Mouse (Mus musculus) forebrain, embryonic 12.5 days (tissue): Measurements from ENCODE around the gene Trio. TPM values are rescaled to one million over a fixed set of nuclear protein-coding genes. Genes with fewer than 3 reads are reported as not detected.

ENCODE experiments used
- ATAC-seq: fragments of 200-750 bp; cut with Nextera tagmentation; 2 replicates; pipeline ENCODE4 v1.8.0; 2017; ENCODE audit warnings: moderate TSS enrichment; ENCODE audit not compliant: low FRiP score
- H3K27ac ChIP-seq: fragments of 300-500 bp; sonication (generic); 2 replicates; pipeline ENCODE4 v1.5.1; 2016; ENCODE audit warnings: mild to moderate bottlenecking
- H3K27me3 ChIP-seq: fragments of 300-500 bp; sonication (generic); 2 replicates; pipeline ENCODE4 v1.6.1; 2016; ENCODE audit warnings: mild to moderate bottlenecking
- H3K36me3 ChIP-seq: fragments of 300-500 bp; sonication (generic); replicated peaks from 2 replicates; pipeline ENCODE4 v1.6.1; 2016; ENCODE audit warnings: mild to moderate bottlenecking
- H3K4me1 ChIP-seq: fragments of 300-500 bp; sonication (generic); 2 replicates; pipeline ENCODE4 v1.6.1; 2016
- H3K4me2 ChIP-seq: fragments of 300-500 bp; sonication (generic); 2 replicates; pipeline ENCODE4 v1.6.1; 2016; ENCODE audit warnings: mild to moderate bottlenecking, moderate library complexity
- H3K4me3 ChIP-seq: fragments of 300-500 bp; sonication (generic); replicated peaks from 2 replicates; pipeline ENCODE4 v1.5.1; 2016; ENCODE audit warnings: mild to moderate bottlenecking
- H3K9ac ChIP-seq: fragments of 300-500 bp; sonication (generic); 2 replicates; pipeline ENCODE4 v1.6.1; 2016; ENCODE audit warnings: mild to moderate bottlenecking
- H3K9me3 ChIP-seq: fragments of 300-500 bp; sonication (generic); 2 replicates; pipeline ENCODE4 v1.6.1; 2016
- WGBS: fragments of 180-500 bp; shearing (Covaris S2); methylation state at CpG from one replicate; pipeline ENCODE4 v1.1.7; 2016; 5-methylcytosine and 5-hydroxymethylcytosine counted together
- polyA plus RNA-seq: library from polyadenylated mRNA; unstranded; fragments of >200 nt; fragmentation: Nextera tagmentation; extraction: Ambion mirVana; gene quantifications from 2 replicates; pipeline ENCODE4 v1.2.1, GENCODE M21; 2016

Gene Trio
- polyA plus RNA-seq, 1 experiment from 2014 or later, result 46.1 TPM

GRCm38 (mm10) chr15:27806219-27806618, 219.4 kb downstream of the Trio start:
- peaks cover 40% of the 10 kb centered on the region for H3K4me1 ChIP-seq

DNA sequence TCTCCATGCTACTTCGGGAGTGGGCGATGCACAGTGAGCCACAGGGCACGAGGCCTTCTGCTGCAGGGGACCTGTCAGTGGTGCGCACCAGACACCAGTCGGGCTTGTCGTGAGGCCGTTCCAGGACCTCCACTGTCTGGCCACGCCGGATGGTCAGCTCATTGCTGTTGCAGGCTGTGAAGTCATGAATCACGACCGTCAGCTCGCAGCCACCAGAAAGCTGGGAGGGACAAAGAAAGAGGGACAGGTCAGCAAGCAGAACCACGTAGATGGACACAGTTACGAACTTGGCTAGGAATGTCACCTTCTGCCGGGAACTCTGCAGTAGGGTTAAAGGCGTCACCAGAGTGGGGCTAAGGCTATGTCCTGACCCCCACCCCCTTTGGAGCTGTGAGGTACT, 220.0 kb downstream of the Trio start:
- no peaks in the 10 kb centered on the region for H3K9me3 ChIP-seq
- H3K4me1 ChIP-seq, result peaks cover 39% of the 10 kb centered on the region
- no peak overlapping the region for H3K27ac ChIP-seq
- H3K36me3 ChIP-seq, result peaks cover 37% of the 10 kb centered on the region
- WGBS, result 95% methylated on average over 16 of the region's 16 CpGs
- no peak overlapping the region for H3K9ac ChIP-seq
- no peak overlapping the region for H3K4me3 ChIP-seq
- no peak for ATAC-seq
- H3K4me2 ChIP-seq, result no peak overlapping the region
- H3K27me3 ChIP-seq, result no peaks in the 10 kb centered on the region

More at GRCm38 (mm10) chr15:27806219-27806618, 219.4 kb downstream of the Trio start:
- H3K27me3 ChIP-seq, result no peaks in the 10 kb centered on the region
- H3K9ac ChIP-seq, result no peak overlapping the region
- peak; percentile 27; the same call in 1 of the 2 replicates for ATAC-seq
- 71% methylated on average over 10 of the region's 10 CpGs for WGBS
- peaks cover 37% of the 10 kb centered on the region for H3K36me3 ChIP-seq
- H3K27ac ChIP-seq, result no peak overlapping the region
- H3K4me2 ChIP-seq, result no peak overlapping the region
- no peak overlapping the region for H3K4me3 ChIP-seq
- no peaks in the 10 kb centered on the region for H3K9me3 ChIP-seq

- H3K9ac ChIP-seq, result no peak overlapping the region
- H3K9me3 ChIP-seq, result no peaks in the 10 kb centered on the region
- no peak overlapping the region for H3K4me2 ChIP-seq
- H3K27ac ChIP-seq, result peak overlapping the region; percentile 58; the same call in 1 of the 2 replicates
- 87% methylated on average over 14 of the region's 14 CpGs for WGBS
- ATAC-seq, result no peak
- no peaks in the 10 kb centered on the region for H3K27me3 ChIP-seq
- peaks cover 36% of the 10 kb centered on the region for H3K4me1 ChIP-seq
- H3K4me3 ChIP-seq, result no peak overlapping the region
- H3K36me3 ChIP-seq, result peaks cover 37% of the 10 kb centered on the region
These were observed 221.2 kb downstream of the Trio start for GRCm38 (mm10) chr15:27804447-27804846.

DNA sequence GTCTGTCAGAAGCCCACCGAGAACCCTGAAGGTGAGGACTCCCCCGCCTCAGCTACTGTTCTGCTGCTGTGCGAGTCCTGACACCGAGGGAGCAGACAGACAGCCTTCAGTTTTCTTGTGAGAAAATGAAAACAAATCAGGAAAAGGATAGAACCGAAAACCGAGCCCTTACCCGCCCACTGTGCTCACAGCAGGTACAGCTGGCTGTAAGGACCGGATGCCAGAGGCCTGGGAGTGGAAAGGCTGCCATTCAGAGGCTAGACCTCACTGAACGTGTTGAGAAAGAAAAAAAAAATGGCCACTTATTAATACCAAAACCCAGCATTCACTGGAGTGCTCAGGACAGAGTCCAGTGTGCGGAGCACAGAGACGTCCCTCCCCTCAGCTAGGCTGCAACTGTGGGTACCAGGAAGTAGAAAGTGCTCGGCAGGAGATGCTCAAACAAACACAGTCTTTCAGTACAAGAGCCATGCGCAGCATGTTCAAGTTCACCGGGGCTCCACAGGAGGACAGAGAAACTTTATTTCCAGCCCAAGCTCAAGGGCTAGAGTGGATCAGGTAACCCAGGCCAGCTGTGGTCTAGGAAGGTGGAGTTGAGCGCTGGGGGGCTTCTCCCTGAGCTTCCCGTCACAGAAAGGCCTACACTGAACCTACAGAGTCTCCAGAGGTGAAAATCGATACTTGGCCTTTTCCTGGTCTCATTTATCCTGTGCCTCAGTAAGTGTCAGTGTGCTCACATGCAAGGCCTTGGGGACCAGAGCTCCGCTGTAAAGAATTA, 221.9 kb downstream of the Trio start:
- H3K9me3 ChIP-seq, result no peaks in the 10 kb centered on the region
- 81% methylated on average over 18 of the region's 18 CpGs for WGBS
- H3K27ac ChIP-seq, result peak overlapping the region; percentile 58
- no peaks in the 10 kb centered on the region for H3K27me3 ChIP-seq
- H3K4me3 ChIP-seq, result no peak overlapping the region
- peaks cover 30% of the 10 kb centered on the region for H3K4me1 ChIP-seq
- peaks cover 40% of the 10 kb centered on the region for H3K36me3 ChIP-seq
- no peak overlapping the region for H3K9ac ChIP-seq
- ATAC-seq, result no peak
- H3K4me2 ChIP-seq, result no peak overlapping the region

- peaks cover 47% of the 10 kb centered on the region for H3K36me3 ChIP-seq
- no peak overlapping the region for H3K9ac ChIP-seq
- ATAC-seq, result no peak
- no peaks in the 10 kb centered on the region for H3K27me3 ChIP-seq
- peaks cover 42% of the 10 kb centered on the region for H3K4me1 ChIP-seq
- H3K4me3 ChIP-seq, result no peak overlapping the region
- WGBS, result 86% methylated on average over 12 of the region's 12 CpGs
- no peak overlapping the region for H3K4me2 ChIP-seq
- H3K27ac ChIP-seq, result peak overlapping the region; percentile 58; the same call in 1 of the 2 replicates
- H3K9me3 ChIP-seq, result no peaks in the 10 kb centered on the region
These were observed 223.4 kb downstream of the Trio start for GRCm38 (mm10) chr15:27802243-27802642.

GRCm38 (mm10) chr15:27801177-27801576, 224.5 kb downstream of the Trio start:
- Histone ChIP-seq H3K4me3 (no peak overlapping the region), H3K4me1 (peaks cover 38% of the 10 kb centered on the region), H3K9ac (no peak overlapping the region), H3K4me2 (no peak overlapping the region), H3K27me3 (no peaks in the 10 kb centered on the region), H3K27ac (no peak overlapping the region), H3K36me3 (peaks cover 47% of the 10 kb centered on the region), H3K9me3 (no peaks in the 10 kb centered on the region)
- ATAC-seq, result no peak
- whole genome bisulfite sequencing, result 69% methylated on average over 4 of the region's 4 CpGs

DNA sequence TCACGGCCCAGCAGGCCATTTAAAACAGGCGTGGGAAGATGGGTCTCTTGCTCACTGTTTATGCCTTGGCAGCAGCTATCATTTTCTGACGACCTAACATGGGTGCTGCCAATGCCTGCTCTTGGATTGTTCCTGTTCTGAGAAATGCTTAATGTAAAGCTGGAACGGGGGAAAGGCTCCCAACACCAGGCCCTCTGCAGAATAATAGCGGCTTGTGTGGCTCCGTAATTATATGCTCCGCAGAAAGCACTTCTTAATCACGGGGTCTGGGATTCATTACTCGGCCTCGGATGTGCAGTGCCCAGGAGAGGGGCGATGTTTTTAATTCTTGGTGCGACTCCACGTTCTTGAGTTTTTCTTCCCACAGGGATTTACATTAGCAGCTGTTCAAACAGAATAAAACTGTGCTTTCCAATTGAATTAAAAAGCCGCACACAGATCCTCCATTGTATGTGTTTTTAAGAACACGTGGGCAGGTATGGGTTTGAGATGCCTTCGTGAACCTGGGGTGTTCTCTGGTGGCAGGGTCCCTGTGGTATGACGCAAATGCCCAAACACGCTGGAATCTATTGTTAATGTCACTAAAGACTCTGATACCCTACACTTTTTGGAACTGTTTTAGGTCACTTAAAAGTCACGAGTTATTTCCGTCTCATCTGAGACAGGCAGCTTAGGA, 228.0 kb downstream of the Trio start:
- WGBS, result 43% methylated on average over 20 of the region's 20 CpGs
- peak; percentile 82 for ATAC-seq
- Histone ChIP-seq H3K27ac (peak overlapping the region; percentile 90), H3K4me3 (no peak overlapping the region), H3K9me3 (no peaks in the 10 kb centered on the region), H3K27me3 (no peaks in the 10 kb centered on the region), H3K4me2 (no peak overlapping the region), H3K9ac (no peak overlapping the region), H3K4me1 (peaks cover 50% of the 10 kb centered on the region), H3K36me3 (peaks cover 17% of the 10 kb centered on the region)

GRCm38 (mm10) chr15:27796868-27797222, 228.8 kb downstream of the Trio start:
- ATAC-seq, result no peak
- Histone ChIP-seq H3K9ac (no peak overlapping the region; the same call in 1 of the 2 replicates), H3K9me3 (no peaks in the 10 kb centered on the region), H3K36me3 (peaks cover 10% of the 10 kb centered on the region), H3K4me3 (no peak overlapping the region), H3K27ac (peak overlapping the region; percentile 90), H3K27me3 (no peaks in the 10 kb centered on the region), H3K4me2 (no peak overlapping the region), H3K4me1 (peaks cover 58% of the 10 kb centered on the region)
- 86% methylated on average over 7 of the region's 7 CpGs for WGBS

GRCm38 (mm10) chr15:27795942-27796867, 229.4 kb downstream of the Trio start:
- peaks cover 57% of the 10 kb centered on the region for H3K4me1 ChIP-seq
- H3K9ac ChIP-seq, result no peak overlapping the region
- H3K4me2 ChIP-seq, result no peak overlapping the region
- ATAC-seq, result no peak
- no peak overlapping the region for H3K4me3 ChIP-seq
- no peaks in the 10 kb centered on the region for H3K9me3 ChIP-seq
- 84% methylated on average over 22 of the region's 22 CpGs for WGBS
- H3K27me3 ChIP-seq, result no peaks in the 10 kb centered on the region
- H3K36me3 ChIP-seq, result peaks cover 10% of the 10 kb centered on the region
- peak overlapping the region; percentile 90 for H3K27ac ChIP-seq

DNA sequence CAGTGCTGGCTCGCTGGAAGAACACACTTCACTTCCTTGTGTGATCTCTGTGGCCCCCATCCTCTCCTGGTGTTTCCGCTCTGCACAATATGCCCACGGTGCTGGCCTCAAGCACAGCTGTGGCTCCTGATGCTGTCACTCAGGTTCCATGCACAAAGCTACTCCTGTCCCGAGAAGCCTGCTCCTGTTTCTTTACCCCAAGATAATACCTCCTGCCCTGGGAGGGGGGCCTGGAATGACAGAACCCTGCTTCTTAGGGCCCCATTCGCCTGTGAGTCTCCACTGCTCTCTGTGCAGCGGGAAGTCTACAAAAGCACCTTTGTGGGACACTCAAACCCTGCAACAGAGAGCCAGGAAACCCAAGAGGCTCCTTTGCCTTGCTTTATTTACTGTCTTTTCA, 232.4 kb downstream of the Trio start:
- no peak for ATAC-seq
- H3K27ac ChIP-seq, result peak overlapping the region; percentile 79
- no peak overlapping the region for H3K4me3 ChIP-seq
- no peak overlapping the region for H3K9ac ChIP-seq
- H3K4me1 ChIP-seq, result peaks cover 66% of the 10 kb centered on the region
- peaks cover 1% of the 10 kb centered on the region; the same call in 1 of the 2 replicates for H3K36me3 ChIP-seq
- H3K27me3 ChIP-seq, result no peaks in the 10 kb centered on the region
- no peak overlapping the region for H3K4me2 ChIP-seq
- 33% methylated on average over 6 of the region's 6 CpGs for WGBS
- no peaks in the 10 kb centered on the region for H3K9me3 ChIP-seq

- no peak overlapping the region for H3K9ac ChIP-seq
- H3K4me3 ChIP-seq, result no peak overlapping the region
- peak overlapping the region; percentile 79; the same call in 1 of the 2 replicates for H3K27ac ChIP-seq
- 76% methylated on average over 11 of the region's 11 CpGs for WGBS
- no peaks in the 10 kb centered on the region for H3K27me3 ChIP-seq
- no peaks in the 10 kb centered on the region for H3K36me3 ChIP-seq
- H3K4me1 ChIP-seq, result peaks cover 66% of the 10 kb centered on the region
- no peak overlapping the region for H3K4me2 ChIP-seq
- no peak for ATAC-seq
- H3K9me3 ChIP-seq, result no peaks in the 10 kb centered on the region
These were observed 233.2 kb downstream of the Trio start for GRCm38 (mm10) chr15:27792473-27792872.

GRCm38 (mm10) chr15:27791141-27791540, 234.5 kb downstream of the Trio start:
- Histone ChIP-seq H3K9me3 (no peaks in the 10 kb centered on the region), H3K36me3 (no peaks in the 10 kb centered on the region), H3K9ac (no peak overlapping the region), H3K4me2 (no peak overlapping the region), H3K4me1 (peaks cover 69% of the 10 kb centered on the region), H3K27ac (no peak overlapping the region), H3K27me3 (no peaks in the 10 kb centered on the region), H3K4me3 (no peak overlapping the region)
- 94% methylated on average over 5 of the region's 5 CpGs for WGBS
- no peak for ATAC-seq
